Mouse (Mus musculus): ENCODE measurements around the gene Fam13c. TPM values are rescaled to one million over a fixed set of nuclear protein-coding genes. Genes with fewer than 3 reads are reported as not detected.

The Fam13c gene
- total RNA-seq (2014; rRNA removed): 10.1 and 11.0 TPM in 2 replicates
- 23.1 and 23.6 TPM in 2 replicates for polyA plus RNA-seq (2015; fragmentation: Nextera tagmentation; extraction: Ambion mirVana)

GRCm38 (mm10) chr10:70439676-70440521, at the start of gene Fam13c:
Fam13c (plus strand) TSS chr10:70440481.
- TF ChIP-seq CTCF (IDR thresholded peaks at IDR 0.05): no peak
- Histone ChIP-seq H3K9ac (replicated peaks; ENCODE audit: low read length, poor library complexity, severe bottlenecking) (peak within 1 kb of the TSS; percentile 89), H3K4me3 (ENCODE audit: low read depth, low read length) (peak within 1 kb of the TSS; percentile 65), H3K9me3 (ENCODE audit: low read length) (no peaks in the 10 kb centered on the region), H3K4me1 (ENCODE audit: insufficient read depth, low read length) (peaks cover 18% of the 10 kb centered on the region; the same call in 1 of the 2 replicates), H3K4me2 (ENCODE audit: low read depth, low read length, poor library complexity, severe bottlenecking) (peak within 1 kb of the TSS; percentile 85), H3K27me3 (ENCODE audit: insufficient read depth, low read length) (no peaks in the 10 kb centered on the region), H3K27ac (ENCODE audit: low read depth, low read length) (peak within 1 kb of the TSS; percentile 96), H3K36me3 (ENCODE audit: insufficient read depth, low read length) (no peaks in the 10 kb centered on the region)
- ATAC-seq (ENCODE audit: low FRiP score) (peak; percentile 68), DNase-seq (ENCODE audit: low spot score) (peak; percentile 68)
- WGBS: 7% methylated on average over 24 of the region's 24 CpGs

- 81% methylated on average over 5 of the region's 5 CpGs for WGBS
- ATAC-seq (ENCODE audit: low FRiP score): no peak
- H3K4me2 ChIP-seq (ENCODE audit: low read depth, low read length, poor library complexity, severe bottlenecking): no peak overlapping the region
- no peaks in the 10 kb centered on the region for H3K36me3 ChIP-seq (ENCODE audit: insufficient read depth, low read length)
- no peaks in the 10 kb centered on the region for H3K27me3 ChIP-seq (ENCODE audit: insufficient read depth, low read length)
- no peak for DNase-seq (ENCODE audit: low spot score)
- H3K9me3 ChIP-seq (ENCODE audit: low read length): peaks cover 11% of the 10 kb centered on the region; the same call in 1 of the 2 replicates
- no peak overlapping the region for H3K27ac ChIP-seq (ENCODE audit: low read depth, low read length)
- H3K4me3 ChIP-seq (ENCODE audit: low read depth, low read length): no peak overlapping the region
- H3K9ac ChIP-seq (replicated peaks; ENCODE audit: low read length, poor library complexity, severe bottlenecking): no peak overlapping the region
- no peak for TF ChIP-seq CTCF (IDR thresholded peaks at IDR 0.05)
- no peaks in the 10 kb centered on the region for H3K4me1 ChIP-seq (ENCODE audit: insufficient read depth, low read length)
These were observed 44.4 kb upstream of the Fam13c start for GRCm38 (mm10) chr10:70395900-70396299.

GRCm38 (mm10) chr10:70398224-70398623, 42.1 kb upstream of the Fam13c start:
- DNase-seq (ENCODE audit: low spot score) (no peak), ATAC-seq (ENCODE audit: low FRiP score) (no peak)
- no peak overlapping the region for H3K9ac ChIP-seq (replicated peaks; ENCODE audit: low read length, poor library complexity, severe bottlenecking)
- H3K9me3 ChIP-seq (ENCODE audit: low read length): peaks cover 9% of the 10 kb centered on the region; the same call in 1 of the 2 replicates
- TF ChIP-seq CTCF (IDR thresholded peaks at IDR 0.05): no peak
- no peaks in the 10 kb centered on the region for H3K27me3 ChIP-seq (ENCODE audit: insufficient read depth, low read length)
- H3K4me1 ChIP-seq (ENCODE audit: insufficient read depth, low read length): no peaks in the 10 kb centered on the region
- 55% methylated on average over 6 of the region's 6 CpGs for WGBS
- no peak overlapping the region for H3K4me3 ChIP-seq (ENCODE audit: low read depth, low read length)
- H3K27ac ChIP-seq (ENCODE audit: low read depth, low read length): no peak overlapping the region
- H3K4me2 ChIP-seq (ENCODE audit: low read depth, low read length, poor library complexity, severe bottlenecking): no peak overlapping the region
- H3K36me3 ChIP-seq (ENCODE audit: insufficient read depth, low read length): no peaks in the 10 kb centered on the region

GRCm38 (mm10) chr10:70402006-70402405, 38.3 kb upstream of the Fam13c start:
- Histone ChIP-seq H3K27me3 (ENCODE audit: insufficient read depth, low read length) (no peaks in the 10 kb centered on the region), H3K9me3 (ENCODE audit: low read length) (0 out of 2 replicates have a peak, but pooled peaks cover 4% of the 10 kb centered on the region), H3K27ac (ENCODE audit: low read depth, low read length) (no peak overlapping the region), H3K4me3 (ENCODE audit: low read depth, low read length) (no peak overlapping the region), H3K36me3 (ENCODE audit: insufficient read depth, low read length) (no peaks in the 10 kb centered on the region), H3K9ac (replicated peaks; ENCODE audit: low read length, poor library complexity, severe bottlenecking) (no peak overlapping the region), H3K4me2 (ENCODE audit: low read depth, low read length, poor library complexity, severe bottlenecking) (no peak overlapping the region), H3K4me1 (ENCODE audit: insufficient read depth, low read length) (no peaks in the 10 kb centered on the region)
- no peak for ATAC-seq (ENCODE audit: low FRiP score)
- 78% methylated on average over 4 of the region's 4 CpGs for WGBS
- DNase-seq (ENCODE audit: low spot score): no peak
- TF ChIP-seq CTCF (IDR thresholded peaks at IDR 0.05): no peak

- 90% methylated on average over 4 of the region's 4 CpGs for WGBS
- no peak for TF ChIP-seq CTCF (IDR thresholded peaks at IDR 0.05)
- Histone ChIP-seq H3K4me2 (ENCODE audit: low read depth, low read length, poor library complexity, severe bottlenecking) (no peak overlapping the region), H3K9me3 (ENCODE audit: low read length) (0 out of 2 replicates have a peak, but pooled peaks cover 4% of the 10 kb centered on the region), H3K9ac (replicated peaks; ENCODE audit: low read length, poor library complexity, severe bottlenecking) (no peak overlapping the region), H3K4me1 (ENCODE audit: insufficient read depth, low read length) (no peaks in the 10 kb centered on the region), H3K27me3 (ENCODE audit: insufficient read depth, low read length) (no peaks in the 10 kb centered on the region), H3K27ac (ENCODE audit: low read depth, low read length) (no peak overlapping the region), H3K36me3 (ENCODE audit: insufficient read depth, low read length) (no peaks in the 10 kb centered on the region), H3K4me3 (ENCODE audit: low read depth, low read length) (no peak overlapping the region)
- DNase-seq (ENCODE audit: low spot score): no peak
- ATAC-seq (ENCODE audit: low FRiP score): no peak
These were observed 37.6 kb upstream of the Fam13c start for GRCm38 (mm10) chr10:70402711-70403110.
